Mouse (Mus musculus) common myeloid progenitor, adult 5-6 weeks (primary cell): ENCODE data around the gene Klkb1. TPM values are rescaled to one million over a fixed set of nuclear protein-coding genes. Genes with fewer than 3 reads are reported as not detected.
A peak's percentile ranks its signal among the peaks of the same experiment; 100 is the strongest.
"Not testable (repeated sequence)": the region's sequence is repeated elsewhere in the genome, so short reads cannot be mapped to it uniquely, and the experiment has no call there.

Experiments used
- ATAC-seq: replicated peaks from 2 replicates; pipeline ENCODE4 v1.8.0; 2016; ENCODE audit warnings: low read depth, mild to moderate bottlenecking, moderate TSS enrichment, inconsistent platforms; ENCODE audit not compliant: poor library complexity, severe bottlenecking
- total RNA-seq: library from RNA; stranded (forward); fragments of 200-1000, 187-1606 nt; gene quantifications from 2 replicates; pipeline ENCODE4 v1.2.3, GENCODE M21; 2017

Klkb1 gene
- total RNA-seq = not detected in 2 replicates

GRCm38 (mm10) chr8:45294687-45295086 is at the start of gene Klkb1:
Klkb1 (minus strand) TSS chr8:45294859.
- no peak for ATAC-seq

GRCm38 (mm10) chr8:45344298-45344697 is 49.6 kb upstream of the Klkb1 start:
- ATAC-seq = 0 out of 2 replicates have a peak, but pooled peaks have one; percentile 23

- ATAC-seq = no peak
Observed at GRCm38 (mm10) chr8:45341630-45342628, 47.3 kb upstream of the Klkb1 start.

GRCm38 (mm10) chr8:45333493-45333892 is 38.8 kb upstream of the Klkb1 start:
- peak; percentile 48 for ATAC-seq

DNA sequence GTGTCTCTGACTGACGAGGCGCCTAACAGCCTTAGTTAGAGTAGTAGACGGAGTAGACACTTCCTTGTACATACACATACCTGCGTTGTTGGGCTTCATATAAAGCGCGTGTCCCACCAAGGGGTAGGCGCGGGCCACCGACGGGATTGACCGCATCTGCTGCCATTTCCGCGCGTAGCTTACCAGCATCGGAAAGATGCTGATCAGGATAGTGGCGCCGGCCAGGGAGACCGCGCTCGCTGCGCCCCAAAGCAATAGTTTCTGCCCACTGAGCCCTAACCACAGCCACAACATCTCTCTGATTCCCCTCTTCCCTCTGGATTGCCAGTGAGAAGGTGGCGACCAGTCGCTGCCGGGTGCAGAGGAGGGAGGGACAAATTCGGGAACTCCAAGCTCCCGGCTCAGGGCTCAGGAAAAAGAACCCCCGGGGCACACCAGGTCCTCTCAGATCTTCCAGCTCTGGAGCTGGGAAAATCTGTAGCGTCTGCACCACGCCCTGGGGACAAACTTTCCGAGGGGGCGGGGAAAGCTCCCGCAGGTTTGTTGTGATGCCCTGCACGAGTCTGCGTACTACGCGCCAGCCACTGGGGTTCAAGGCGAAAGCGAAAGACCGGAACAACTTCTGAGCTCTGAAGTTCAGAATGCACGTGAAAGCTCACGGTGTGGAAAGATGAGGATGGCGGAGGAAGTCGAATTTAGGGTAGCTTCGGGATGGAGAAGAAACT is 38.2 kb upstream of the Klkb1 start, which contains the start of gene Cyp4v3:
Gene Cyp4v3, minus strand, starts transcription at position 532 of the 725 bp plus-strand sequence.
- peak; percentile 87 for ATAC-seq

- peak; percentile 38 for ATAC-seq
Observed at GRCm38 (mm10) chr8:45330856-45331255, 36.2 kb upstream of the Klkb1 start.

DNA sequence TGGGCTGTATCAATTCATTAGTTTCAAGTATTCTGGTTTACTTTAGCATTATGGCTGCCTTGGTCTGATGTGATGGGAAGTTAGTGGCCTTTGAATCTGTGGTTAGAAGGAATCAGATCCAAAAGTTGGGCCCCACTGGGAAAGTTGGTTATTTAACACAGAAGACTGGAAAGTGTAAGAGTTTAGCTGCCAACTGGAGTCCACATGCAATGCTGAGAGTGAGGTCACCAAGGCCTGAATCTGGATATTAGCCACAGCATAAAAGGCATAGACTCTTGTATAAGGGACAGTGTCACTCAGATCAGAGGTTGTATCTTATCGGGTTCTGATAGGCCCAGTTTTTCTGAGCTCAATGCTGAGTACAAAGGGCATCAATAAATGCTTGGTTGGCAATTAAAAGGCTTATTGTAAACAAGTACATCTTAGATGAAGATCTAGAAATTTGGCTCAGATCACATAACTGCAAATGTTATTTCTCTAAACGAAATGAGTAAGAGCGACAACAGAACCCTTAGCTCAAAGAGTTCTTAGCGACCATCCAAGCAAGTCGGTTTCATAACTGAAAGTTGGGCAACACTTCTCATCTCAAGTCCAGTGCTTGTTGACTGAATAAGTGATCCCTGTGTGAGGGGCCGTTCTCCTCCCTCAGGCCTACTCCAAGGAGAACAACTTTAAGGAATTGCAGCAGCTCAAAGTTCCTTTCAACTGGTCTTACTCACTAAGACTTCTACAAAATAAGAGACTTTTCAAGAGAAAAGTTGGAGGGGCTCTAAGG is 34.7 kb upstream of the Klkb1 start:
- ATAC-seq = no peak

GRCm38 (mm10) chr8:45327076-45327475 is 32.4 kb upstream of the Klkb1 start:
- ATAC-seq = not testable (repeated sequence)

GRCm38 (mm10) chr8:45324151-45324550 is 29.5 kb upstream of the Klkb1 start:
- ATAC-seq = no peak

DNA sequence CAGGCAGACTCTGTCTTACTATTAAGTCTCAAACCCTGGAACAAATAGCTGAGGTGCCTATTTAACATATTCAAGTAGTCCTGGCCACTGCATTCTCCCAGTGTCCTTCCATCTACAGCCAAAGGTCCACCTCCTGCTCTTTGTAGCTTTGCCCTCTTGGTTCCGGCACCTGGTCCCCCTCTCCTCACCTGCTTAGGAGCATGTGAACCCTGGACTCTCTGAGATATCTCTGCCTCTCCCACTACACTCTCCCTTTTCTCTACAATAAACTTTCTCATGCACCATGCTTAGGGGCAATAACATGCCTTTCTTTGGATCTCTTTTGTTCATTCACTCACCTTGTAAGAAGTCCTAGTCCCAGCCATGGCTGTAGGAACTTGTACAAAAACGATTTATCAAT is 26.7 kb upstream of the Klkb1 start:
- ATAC-seq = no peak

GRCm38 (mm10) chr8:45320930-45321329 is 26.3 kb upstream of the Klkb1 start:
- ATAC-seq = no peak

- no peak for ATAC-seq
Observed at GRCm38 (mm10) chr8:45310967-45311366, 16.3 kb upstream of the Klkb1 start.

DNA sequence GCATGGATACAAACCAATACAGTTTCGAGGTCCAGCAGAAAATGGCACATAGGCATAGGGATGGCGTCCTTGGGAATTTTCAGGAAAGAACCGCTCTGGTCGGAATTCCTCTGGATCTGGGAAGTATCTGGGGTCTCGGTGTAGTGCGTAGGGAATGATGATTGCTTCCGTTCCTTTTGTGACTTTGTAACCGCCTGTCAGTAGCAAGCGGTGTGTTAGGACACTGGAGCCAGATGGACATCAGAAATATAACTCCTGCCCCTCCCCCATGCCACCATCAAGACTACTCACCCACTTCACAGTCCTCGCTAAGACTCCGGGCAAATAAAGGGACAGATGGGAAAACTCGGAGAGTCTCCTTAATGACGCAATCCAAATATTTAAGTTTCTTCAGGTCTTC is 13.7 kb upstream of the Klkb1 start, which contains the start of gene Gm45753:
Gene Gm45753, minus strand, starts transcription at position 101 of the 400 bp plus-strand sequence.
- no peak for ATAC-seq

DNA sequence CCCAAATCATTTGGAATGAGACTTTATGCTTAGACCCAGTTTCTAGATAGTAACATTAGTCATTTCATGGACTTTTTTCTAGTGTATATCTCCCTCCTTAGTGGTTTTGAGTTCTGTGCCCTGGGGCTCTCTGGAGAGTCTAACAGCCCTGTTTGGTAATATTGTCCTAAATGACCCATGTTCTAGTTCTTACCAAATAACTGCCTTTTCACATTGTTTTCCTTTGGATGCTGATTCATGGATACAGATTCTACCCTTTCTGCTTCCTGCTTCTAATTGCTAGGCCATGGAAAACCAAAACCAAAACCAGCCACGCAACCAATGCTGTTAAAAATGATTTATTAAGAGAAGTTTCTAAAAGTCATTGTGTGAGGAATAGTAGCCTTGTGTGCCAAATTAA is 10.8 kb upstream of the Klkb1 start:
- ATAC-seq = no peak

DNA sequence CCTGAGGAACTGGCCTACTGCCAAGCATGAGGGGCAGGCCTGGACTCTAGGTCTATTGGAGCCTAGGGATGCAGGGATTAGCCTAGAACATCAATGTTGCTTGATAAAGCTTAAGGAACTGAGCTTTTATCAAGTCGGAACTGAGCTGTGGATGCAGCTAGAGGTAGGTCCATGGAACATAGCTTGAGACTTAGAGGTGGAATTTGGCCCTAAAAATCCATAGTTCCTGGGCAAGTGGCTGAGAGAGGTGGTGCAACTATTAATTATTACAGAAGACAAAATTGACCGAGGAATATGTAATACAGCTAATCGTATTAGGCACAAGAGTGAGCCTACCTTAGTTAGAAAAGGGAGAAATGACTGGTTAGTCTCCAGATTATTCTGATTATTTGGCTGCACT is 9.7 kb upstream of the Klkb1 start:
- no peak for ATAC-seq

GRCm38 (mm10) chr8:45302390-45302789 is 7.7 kb upstream of the Klkb1 start:
- no peak for ATAC-seq

- no peak for ATAC-seq
Observed at GRCm38 (mm10) chr8:45295276-45295675, 617 bp upstream of the Klkb1 start.

DNA sequence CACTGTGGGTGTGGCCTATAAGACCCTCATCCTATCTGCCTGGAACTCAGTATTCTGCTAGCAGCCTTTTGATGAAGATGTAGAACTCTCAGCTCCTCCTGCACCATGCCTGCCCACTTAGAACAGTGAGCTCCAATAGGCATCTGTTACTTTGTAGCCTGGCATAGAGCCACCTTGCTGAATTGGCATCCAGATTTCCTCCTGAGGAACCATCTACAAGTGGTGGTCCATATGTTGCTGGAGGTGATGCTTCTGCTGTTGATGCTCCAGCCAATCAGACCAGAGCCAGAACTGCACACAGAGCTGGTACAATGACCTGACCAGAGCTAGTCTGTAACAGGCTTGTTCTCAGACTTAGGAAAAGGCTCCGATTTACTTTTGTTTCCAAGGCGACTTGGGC is 2.9 kb downstream of the Klkb1 start:
- ATAC-seq = no peak

DNA sequence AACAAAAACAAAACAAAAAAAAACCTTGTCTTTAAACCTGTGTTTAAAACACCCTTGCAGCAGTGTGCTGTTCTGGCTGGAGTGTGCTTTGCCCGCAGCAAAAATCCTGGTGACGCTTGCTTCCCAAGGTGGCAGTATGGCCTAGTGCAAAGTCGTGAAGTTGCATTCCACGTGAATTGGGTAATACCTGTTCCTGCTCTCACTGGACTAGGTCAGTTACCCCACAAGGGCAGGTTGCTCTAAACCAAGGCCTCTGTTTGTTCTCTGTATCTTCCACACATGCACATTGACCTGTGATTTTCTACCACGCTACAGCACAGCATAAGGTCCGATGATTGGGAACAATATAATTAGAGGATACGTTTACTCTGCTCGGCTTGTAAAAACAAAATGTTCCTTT is 13.0 kb downstream of the Klkb1 start:
- no peak for ATAC-seq

- no peak for ATAC-seq
Observed at GRCm38 (mm10) chr8:45277453-45277852, 17.2 kb downstream of the Klkb1 start.
